13 mouse cellular contexts compared by ENCODE assay signal in genomic region chr9:82800360-82800759, GRCm38 (mm10). TPM values are rescaled to one million over a fixed set of nuclear protein-coding genes. Genes with fewer than 3 reads are reported as not detected.
DNase-seq lines count a peak whose midpoint lies in the region; ATAC-seq lines count a peak whose summit lies in the region.
"Had no signal": no experiment of that assay in that cellular context is flagged by ENCODE, and none has a peak within 500 bp of the region (broad histone marks: within the 10 kb centered on the region; RNA-seq: fewer than 3 reads in every experiment).

No protein-coding gene starts in this region.

- H3K9ac ChIP-seq in heart, embryonic 16.5 days (ENCODE audit: low read length): no peak overlapping the region
- H3K9ac ChIP-seq in midbrain, embryonic 14.5 days (replicated peaks; ENCODE audit: low read length): no peak overlapping the region
- H3K9ac ChIP-seq: hindbrain, embryonic 15.5 days had no signal

- no peak overlapping the region for H3K4me2 ChIP-seq in heart, embryonic 16.5 days (ENCODE audit: low read depth, low read length)
- no peak overlapping the region for H3K4me2 ChIP-seq in midbrain, embryonic 14.5 days (ENCODE audit: low read length)
- H3K4me2 ChIP-seq: hindbrain, embryonic 15.5 days had no signal

- H3K4me3 ChIP-seq in heart, embryonic 16.5 days (ENCODE audit: low read length): no peak overlapping the region
- no peak overlapping the region for H3K4me3 ChIP-seq in midbrain, embryonic 14.5 days (replicated peaks; ENCODE audit: low read depth, low read length)
- H3K4me3 ChIP-seq: hindbrain, embryonic 15.5 days had no signal

- no peak for DNase-seq in heart, adult 9 months (ENCODE audit: low spot score in 2 of 2)
- DNase-seq in MEL-GATA-1-ER (ENCODE audit: extremely low read depth, low read depth): peak; percentile 60
- DNase-seq in fat pad, adult 2 months (ENCODE audit: extremely low read depth, low read depth, low spot score): peak; percentile 7
- DNase-seq in lung, postnatal 14 days: peak; percentile 3
- no peak for DNase-seq in adrenal gland, adult 18-20 months (ENCODE audit: low spot score in 2 of 2)
- DNase-seq in midbrain, embryonic 14.5 days: no peak
- DNase-seq: cerebellum, adult 8-10 months; gastrocnemius, postnatal 25 days; kidney, adult 8-10 months had no signal

- no peaks in the 10 kb centered on the region for H3K9me3 ChIP-seq in heart, embryonic 16.5 days (replicated peaks; ENCODE audit: control insufficient read depth, low read length)
- H3K9me3 ChIP-seq in midbrain, embryonic 14.5 days (ENCODE audit: control insufficient read depth, low read length): no peaks in the 10 kb centered on the region
- H3K9me3 ChIP-seq: hindbrain, embryonic 15.5 days had no signal

- no peaks in the 10 kb centered on the region for H3K36me3 ChIP-seq in heart, embryonic 16.5 days (ENCODE audit: control insufficient read depth, insufficient read depth)
- H3K36me3 ChIP-seq in midbrain, embryonic 14.5 days (ENCODE audit: control insufficient read depth, insufficient read depth, low read length): no peaks in the 10 kb centered on the region
- H3K36me3 ChIP-seq: hindbrain, embryonic 15.5 days had no signal

- H3K4me1 ChIP-seq in heart, embryonic 16.5 days (ENCODE audit: control insufficient read depth, insufficient read depth, low read length): peaks cover 5% of the 10 kb centered on the region
- H3K4me1 ChIP-seq in midbrain, embryonic 14.5 days (ENCODE audit: control insufficient read depth, insufficient read depth, low read length): no peaks in the 10 kb centered on the region
- H3K4me1 ChIP-seq: hindbrain, embryonic 15.5 days had no signal

- H3K27ac ChIP-seq in heart, embryonic 16.5 days (ENCODE audit: low read length): no peak overlapping the region
- H3K27ac ChIP-seq in midbrain, embryonic 14.5 days (replicated peaks; ENCODE audit: low read depth, low read length): no peak overlapping the region
- H3K27ac ChIP-seq: hindbrain, embryonic 15.5 days had no signal

- no peaks in the 10 kb centered on the region for H3K27me3 ChIP-seq in heart, embryonic 16.5 days (ENCODE audit: control insufficient read depth, insufficient read depth, low read length)
- no peaks in the 10 kb centered on the region for H3K27me3 ChIP-seq in midbrain, embryonic 14.5 days (ENCODE audit: control insufficient read depth, insufficient read depth, low read length)
- H3K27me3 ChIP-seq: hindbrain, embryonic 15.5 days had no signal

- WGBS in heart, embryonic 16.5 days: 45% methylated on average over 8 of the region's 8 CpGs
- 80% methylated on average over 8 of the region's 8 CpGs for WGBS in midbrain, embryonic 14.5 days

- ATAC-seq in heart, embryonic 16.5 days (replicated peaks; ENCODE audit: extremely low read depth, insufficient read depth, low FRiP score): peak; percentile 63
- ATAC-seq in midbrain, embryonic 14.5 days (ENCODE audit: low FRiP score, low TSS enrichment): no peak
- ATAC-seq: CD4-positive, CD25-positive, alpha-beta regulatory T cell, adult 4 months had no signal

RNA-seq across cellular contexts. Expression of gene Irak1bp1, which starts 29.0 kb away (rescaled TPM):
- polyA plus RNA-seq in heart, embryonic 16.5 days (2015; fragmentation: Nextera tagmentation; extraction: Ambion mirVana): 10.4 and 11.9 TPM in 2 replicates
- total RNA-seq in adrenal gland, adult 18-20 months (2021): 1 to 10 TPM; 3.6 to 6.1 TPM
- polyA plus RNA-seq in midbrain, embryonic 14.5 days (2014; fragmentation: Nextera tagmentation; extraction: Ambion mirVana): 39.2 and 42.4 TPM in 2 replicates
- total RNA-seq: monocyte, adult 5-6 weeks had no signal

Comparison
In these comparisons a context has a peak if more than half of its experiments do, and no peak if none do; other contexts are left out.
1. DNase-seq: peak in MEL-GATA-1-ER (single experiment), fat pad, adult 2 months (single experiment) and lung, postnatal 14 days (single experiment); none in heart, adult 9 months (0 of 2), adrenal gland, adult 18-20 months (0 of 2) and midbrain, embryonic 14.5 days (single experiment).